Mouse (Mus musculus): ENCODE data around the gene Ncstn. TPM values are rescaled to one million over a fixed set of nuclear protein-coding genes. Genes with fewer than 3 reads are reported as not detected.

Gene Ncstn
- 0.30 and 0.64 TPM in 2 replicates for polyA plus RNA-seq (2012)

- Histone ChIP-seq H3K27me3 (ENCODE audit: control insufficient read depth) (no peaks in the 10 kb centered on the region), H3K4me3 (replicated peaks) (peak within 1 kb of the TSS; percentile 86), H3K36me3 (ENCODE audit: control insufficient read depth) (peaks cover 34% of the 10 kb centered on the region), H3K4me1 (ENCODE audit: control insufficient read depth) (peaks cover 40% of the 10 kb centered on the region), H3K9me3 (ENCODE audit: control insufficient read depth, low read length) (no peaks in the 10 kb centered on the region)
- TF ChIP-seq GATA1 (IDR thresholded peaks at IDR 0.05; ENCODE audit: low read length) = no peak
- no peak for TF ChIP-seq TAL1 (IDR thresholded peaks at IDR 0.05; ENCODE audit: low read length)
Observed at GRCm38 (mm10) chr1:172082101-172082898, at the start of gene Ncstn, which contains the start of gene Copa. TSS of gene Ncstn (minus strand) at chr1:172082795. TSS of gene Copa (plus strand) at chr1:172082529.

GRCm38 (mm10) chr1:172132319-172132718 is 49.7 kb upstream of the Ncstn start:
- Histone ChIP-seq H3K9me3 (ENCODE audit: control insufficient read depth, low read length) (no peaks in the 10 kb centered on the region), H3K4me3 (replicated peaks) (no peak overlapping the region), H3K36me3 (ENCODE audit: control insufficient read depth) (peaks cover 70% of the 10 kb centered on the region), H3K27me3 (ENCODE audit: control insufficient read depth) (no peaks in the 10 kb centered on the region), H3K4me1 (ENCODE audit: control insufficient read depth) (peaks cover 8% of the 10 kb centered on the region)
- TF ChIP-seq TAL1 (IDR thresholded peaks at IDR 0.05; ENCODE audit: low read length) = no peak

- H3K9me3 ChIP-seq (ENCODE audit: control insufficient read depth, low read length) = no peaks in the 10 kb centered on the region
- H3K4me3 ChIP-seq (replicated peaks) = no peak overlapping the region
- H3K27me3 ChIP-seq (ENCODE audit: control insufficient read depth) = no peaks in the 10 kb centered on the region
- H3K4me1 ChIP-seq (ENCODE audit: control insufficient read depth) = peaks cover 17% of the 10 kb centered on the region
- TF ChIP-seq GATA1 (IDR thresholded peaks at IDR 0.05; ENCODE audit: low read length) (no peak), TAL1 (IDR thresholded peaks at IDR 0.05; ENCODE audit: low read length) (no peak)
- H3K36me3 ChIP-seq (ENCODE audit: control insufficient read depth) = peaks cover 56% of the 10 kb centered on the region
Observed at GRCm38 (mm10) chr1:172129780-172130179, 47.2 kb upstream of the Ncstn start.

- Histone ChIP-seq H3K4me3 (replicated peaks) (no peak overlapping the region), H3K36me3 (ENCODE audit: control insufficient read depth) (peaks cover 49% of the 10 kb centered on the region), H3K9me3 (ENCODE audit: control insufficient read depth, low read length) (no peaks in the 10 kb centered on the region), H3K27me3 (ENCODE audit: control insufficient read depth) (no peaks in the 10 kb centered on the region), H3K4me1 (ENCODE audit: control insufficient read depth) (peaks cover 17% of the 10 kb centered on the region)
- no peak for TF ChIP-seq GATA1 (IDR thresholded peaks at IDR 0.05; ENCODE audit: low read length)
- no peak for TF ChIP-seq TAL1 (IDR thresholded peaks at IDR 0.05; ENCODE audit: low read length)
Observed at GRCm38 (mm10) chr1:172129108-172129507, 46.5 kb upstream of the Ncstn start.

- Histone ChIP-seq H3K27me3 (ENCODE audit: control insufficient read depth) (no peaks in the 10 kb centered on the region), H3K4me1 (ENCODE audit: control insufficient read depth) (peaks cover 17% of the 10 kb centered on the region), H3K36me3 (ENCODE audit: control insufficient read depth) (peaks cover 46% of the 10 kb centered on the region), H3K9me3 (ENCODE audit: control insufficient read depth, low read length) (no peaks in the 10 kb centered on the region), H3K4me3 (replicated peaks) (no peak overlapping the region)
- TF ChIP-seq TAL1 (IDR thresholded peaks at IDR 0.05; ENCODE audit: low read length) (no peak), GATA1 (IDR thresholded peaks at IDR 0.05; ENCODE audit: low read length) (no peak)
Observed at GRCm38 (mm10) chr1:172128563-172128962, 46.0 kb upstream of the Ncstn start.

- Histone ChIP-seq H3K4me1 (ENCODE audit: control insufficient read depth) (peaks cover 17% of the 10 kb centered on the region), H3K4me3 (replicated peaks) (peak overlapping the region; percentile 95), H3K27me3 (ENCODE audit: control insufficient read depth) (no peaks in the 10 kb centered on the region), H3K9me3 (ENCODE audit: control insufficient read depth, low read length) (no peaks in the 10 kb centered on the region), H3K36me3 (ENCODE audit: control insufficient read depth) (peaks cover 47% of the 10 kb centered on the region)
- TF ChIP-seq GATA1 (IDR thresholded peaks at IDR 0.05; ENCODE audit: low read length) (no peak), TAL1 (IDR thresholded peaks at IDR 0.05; ENCODE audit: low read length) (no peak)
Observed at GRCm38 (mm10) chr1:172127487-172127886, 44.9 kb upstream of the Ncstn start.

GRCm38 (mm10) chr1:172126376-172127347 is 44.1 kb upstream of the Ncstn start, which contains the start of gene Pex19:
TSS of gene Pex19 (plus strand) at chr1:172126755.
- H3K4me3 ChIP-seq (replicated peaks) = peak within 1 kb of the TSS; percentile 95
- TF ChIP-seq GATA1 (IDR thresholded peaks at IDR 0.05; ENCODE audit: low read length) (no peak), TAL1 (IDR thresholded peaks at IDR 0.05; ENCODE audit: low read length) (no peak)
- peaks cover 17% of the 10 kb centered on the region for H3K4me1 ChIP-seq (ENCODE audit: control insufficient read depth)
- H3K9me3 ChIP-seq (ENCODE audit: control insufficient read depth, low read length) = no peaks in the 10 kb centered on the region
- peaks cover 47% of the 10 kb centered on the region for H3K36me3 ChIP-seq (ENCODE audit: control insufficient read depth)
- no peaks in the 10 kb centered on the region for H3K27me3 ChIP-seq (ENCODE audit: control insufficient read depth)

- Histone ChIP-seq H3K4me1 (ENCODE audit: control insufficient read depth) (peaks cover 17% of the 10 kb centered on the region), H3K36me3 (ENCODE audit: control insufficient read depth) (peaks cover 53% of the 10 kb centered on the region), H3K4me3 (replicated peaks) (no peak overlapping the region), H3K9me3 (ENCODE audit: control insufficient read depth, low read length) (no peaks in the 10 kb centered on the region), H3K27me3 (ENCODE audit: control insufficient read depth) (no peaks in the 10 kb centered on the region)
- TF ChIP-seq GATA1 (IDR thresholded peaks at IDR 0.05; ENCODE audit: low read length) (no peak), TAL1 (IDR thresholded peaks at IDR 0.05; ENCODE audit: low read length) (no peak)
Observed at GRCm38 (mm10) chr1:172124572-172124971, 42.0 kb upstream of the Ncstn start.

GRCm38 (mm10) chr1:172122671-172123070 is 40.1 kb upstream of the Ncstn start:
- no peak overlapping the region for H3K4me3 ChIP-seq (replicated peaks)
- no peaks in the 10 kb centered on the region for H3K9me3 ChIP-seq (ENCODE audit: control insufficient read depth, low read length)
- TF ChIP-seq GATA1 (IDR thresholded peaks at IDR 0.05; ENCODE audit: low read length) (no peak), TAL1 (IDR thresholded peaks at IDR 0.05; ENCODE audit: low read length) (no peak)
- no peaks in the 10 kb centered on the region for H3K27me3 ChIP-seq (ENCODE audit: control insufficient read depth)
- H3K36me3 ChIP-seq (ENCODE audit: control insufficient read depth) = peaks cover 60% of the 10 kb centered on the region
- peaks cover 12% of the 10 kb centered on the region for H3K4me1 ChIP-seq (ENCODE audit: control insufficient read depth)
